Mouse (Mus musculus): ENCODE results near the gene Srsf4.

DNA sequence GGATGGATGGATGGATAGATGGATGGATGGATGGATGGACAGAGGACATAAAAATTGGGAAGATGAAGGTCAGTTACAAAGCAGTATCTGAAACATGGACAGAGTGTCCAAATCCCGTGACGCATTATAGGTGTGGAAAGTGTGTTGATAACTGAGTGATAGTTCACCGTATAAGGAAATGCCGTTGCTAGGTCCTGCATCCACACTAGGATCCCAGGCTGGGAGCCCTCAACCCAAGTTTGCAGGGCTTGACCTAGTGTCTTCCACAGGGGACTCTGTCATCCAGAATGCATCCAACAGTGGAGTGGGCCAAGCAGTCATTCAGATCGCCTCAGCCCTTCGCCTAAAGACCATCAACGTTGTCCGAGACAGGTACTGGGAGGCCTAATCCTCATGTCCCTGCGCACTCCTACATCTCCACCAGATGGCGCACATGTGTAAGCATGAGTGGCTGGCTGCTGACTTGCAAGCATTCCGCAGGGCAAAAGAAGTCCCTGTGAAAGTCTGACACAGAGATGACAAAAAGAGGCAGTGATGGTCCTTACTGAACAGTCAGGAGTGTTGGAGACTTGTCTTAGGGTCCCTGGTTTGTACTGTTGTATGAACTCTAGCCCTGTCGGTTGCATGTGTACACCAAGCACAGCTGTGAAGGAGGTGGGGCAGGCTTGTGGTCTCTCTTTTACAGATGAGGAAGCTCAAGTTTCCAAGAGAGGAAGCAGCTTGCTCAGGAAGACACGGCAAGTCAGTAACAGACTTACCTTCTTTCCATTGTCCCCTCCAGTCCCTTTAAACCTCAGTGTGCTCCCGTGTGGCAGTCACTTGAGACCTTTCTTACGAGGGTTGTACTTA is 12.7 kb upstream of the Srsf4 start:
- TF ChIP-seq CTCF (conservative IDR thresholded peaks at IDR 0.05 in 1 of 2, IDR thresholded peaks at IDR 0.05 in 1 of 2; ENCODE audit: low read depth in 2 of 2, low read length in 2 of 2): peak; percentile 85 to 94
- no peak for TF ChIP-seq POLR2A (IDR thresholded peaks at IDR 0.05; ENCODE audit: low read depth, low read length)
- no peak for TF ChIP-seq TBP (conservative IDR thresholded peaks at IDR 0.05; ENCODE audit: low read depth, low read length)
- no peak for TF ChIP-seq NRF1 (IDR thresholded peaks at IDR 0.05; ENCODE audit: low read depth, low read length)
- no peak; the same call in 1 of the 2 replicates for TF ChIP-seq MEF2A (IDR thresholded peaks at IDR 0.05; ENCODE audit: borderline replicate concordance, low read depth, low read length)
- peak; percentile 61; the same call in 1 of the 2 replicates for TF ChIP-seq MAX (IDR thresholded peaks at IDR 0.05; ENCODE audit: low read length)
- peak; percentile 68; the same call in 1 of the 2 replicates for TF ChIP-seq EP300 (IDR thresholded peaks at IDR 0.05; ENCODE audit: low read length)
- TF ChIP-seq E2F4 (IDR thresholded peaks at IDR 0.05; ENCODE audit: insufficient replicate concordance, low read depth, low read length): no peak
- TF ChIP-seq TCF12 (IDR thresholded peaks at IDR 0.05; ENCODE audit: low read depth, low read length): peak; percentile 67; the same call in 1 of the 2 replicates
- TF ChIP-seq IRF4 (IDR thresholded peaks at IDR 0.05; ENCODE audit: low read depth, low read length): peak; percentile 8; the same call in 1 of the 2 replicates
- peak; percentile 79 for TF ChIP-seq SMC3 (IDR thresholded peaks at IDR 0.05; ENCODE audit: low read depth, low read length)
- no peak for TF ChIP-seq PAX5 (IDR thresholded peaks at IDR 0.05; ENCODE audit: low read length)
- TF ChIP-seq HCFC1 (IDR thresholded peaks at IDR 0.05; ENCODE audit: low read depth, low read length): no peak
- TF ChIP-seq UBTF (IDR thresholded peaks at IDR 0.05; ENCODE audit: low read depth, low read length): no peak; the same call in 1 of the 2 replicates
